Mouse (Mus musculus) lung, adult 2 months (tissue): Measurements from ENCODE around the gene Lins1.

Experiments used
- CTCF ChIP-seq: fragments of 200-500 bp; IDR thresholded peaks from 2 replicates; pipeline ENCODE4 v1.5.1; 2011; ENCODE audit warnings: mild to moderate bottlenecking, low read length, control low read depth; ENCODE audit not compliant: insufficient read depth
- POLR2A ChIP-seq: fragments of 200-500 bp; IDR thresholded peaks from 2 replicates; pipeline ENCODE4 v1.6.1; 2011; ENCODE audit warnings: low read depth, mild to moderate bottlenecking, control low read depth, low read length, borderline replicate concordance; ENCODE audit errors: extremely low read depth

DNA sequence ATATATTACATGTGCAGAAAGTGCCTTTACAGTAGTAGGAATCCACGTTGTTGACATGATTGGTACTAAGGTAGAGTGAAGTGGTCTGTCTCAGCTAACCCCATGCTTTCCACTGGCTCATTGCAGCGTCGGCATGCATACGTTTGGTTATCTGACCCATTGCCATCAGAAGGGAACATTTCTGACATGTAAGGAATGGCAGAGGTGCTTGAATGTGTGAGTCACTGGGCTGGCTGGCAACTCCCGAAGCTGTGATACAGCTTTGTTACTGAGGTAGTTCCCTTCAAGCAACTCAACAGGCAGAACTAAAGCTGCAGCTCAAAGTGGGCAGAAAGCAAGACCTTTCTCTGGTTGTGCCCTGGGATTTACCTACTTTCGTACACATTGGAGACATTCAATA lies 45.3 kb downstream of the Lins1 start:
- TF ChIP-seq POLR2A = no peak
- TF ChIP-seq CTCF = no peak
